Mouse (Mus musculus): ENCODE data around the gene Osgepl1. TPM values are rescaled to one million over a fixed set of nuclear protein-coding genes. Genes with fewer than 3 reads are reported as not detected.
"Not testable (repeated sequence)": the region's sequence is repeated elsewhere in the genome, so short reads cannot be mapped to it uniquely, and the experiment has no call there.

Osgepl1 gene
- total and polyA plus RNA-seq, 3 experiments: 13.1 to 33.2 (median 15.5) TPM

DNA sequence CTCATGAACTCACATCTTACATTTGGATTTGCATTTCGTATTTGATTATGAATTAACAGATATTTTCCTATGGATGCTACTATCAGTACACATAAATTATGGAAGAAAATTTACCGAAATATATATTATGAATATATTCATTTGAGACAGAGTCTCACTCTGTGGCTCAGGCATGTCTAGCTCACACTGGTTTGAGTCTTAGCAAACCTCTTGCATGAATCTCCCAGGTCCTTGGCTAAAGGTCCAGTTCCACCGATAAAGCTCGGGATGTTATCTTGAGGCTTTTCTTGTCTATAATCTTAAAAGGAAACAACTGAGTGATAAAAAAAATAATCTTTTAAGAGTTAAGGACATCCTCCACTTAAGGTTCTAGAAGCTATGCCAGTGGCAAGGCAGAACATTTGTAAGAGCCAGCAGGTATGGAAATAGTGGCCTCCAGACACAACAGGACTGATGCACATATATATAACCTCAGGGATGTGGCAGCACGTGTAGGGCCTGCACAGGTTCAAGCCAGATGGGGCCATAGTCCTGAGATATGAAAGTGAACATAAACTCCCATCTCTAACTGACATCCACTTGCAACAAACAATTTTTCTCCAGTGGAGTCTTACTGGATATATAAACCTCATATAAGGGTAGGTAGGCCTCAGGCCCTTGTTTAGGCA, 11.5 kb downstream of the Osgepl1 start:
- Histone ChIP-seq H3K9me3 (replicated peaks; ENCODE audit: low read length) (no peaks in the 10 kb centered on the region), H3K4me1 (ENCODE audit: control insufficient read depth in 1 of 2, insufficient read depth in 2 of 2) (no peaks in the 10 kb centered on the region), H3K27ac (ENCODE audit: insufficient read depth, low read depth) (no peak overlapping the region), H3K36me3 (replicated peaks in 1 of 2; ENCODE audit: control insufficient read depth in 1 of 2, insufficient read depth in 1 of 2, low read length in 1 of 2) (peaks cover 11 to 30% of the 10 kb centered on the region in 2 experiments), H3K4me3 (replicated peaks in 1 of 3; ENCODE audit: low read depth in 2 of 3, low read length in 2 of 3, poor library complexity in 1 of 3) (no peak overlapping the region), H3K9ac (ENCODE audit: insufficient read depth, low read depth) (no peak overlapping the region), H3K27me3 (replicated peaks) (no peaks in the 10 kb centered on the region), H3K79me2 (replicated peaks; ENCODE audit: control insufficient read depth, extremely low read depth, insufficient read depth, poor library complexity, severe bottlenecking) (no peaks in the 10 kb centered on the region), H3K4me2 (ENCODE audit: insufficient read depth, low read depth, poor library complexity, severe bottlenecking) (no peak overlapping the region)
- dilution Hi-C loops (cut with MboI; ENCODE audit: extremely low pct_ligation_motif_present, extremely low pct_unique_long_range_greater_than_20kb, low sequenced_read_pairs) (no loop called here), in situ Hi-C loops (cut with MboI; ENCODE audit: low pct_ligation_motif_present, low pct_unique_long_range_greater_than_20kb, low sequenced_read_pairs) (no loop called here)
- TF ChIP-seq RCOR1 (conservative IDR thresholded peaks at IDR 0.05; ENCODE audit: low read depth, low read length): no peak
- DNase-seq (ENCODE audit: extremely low read depth): no peak

DNA sequence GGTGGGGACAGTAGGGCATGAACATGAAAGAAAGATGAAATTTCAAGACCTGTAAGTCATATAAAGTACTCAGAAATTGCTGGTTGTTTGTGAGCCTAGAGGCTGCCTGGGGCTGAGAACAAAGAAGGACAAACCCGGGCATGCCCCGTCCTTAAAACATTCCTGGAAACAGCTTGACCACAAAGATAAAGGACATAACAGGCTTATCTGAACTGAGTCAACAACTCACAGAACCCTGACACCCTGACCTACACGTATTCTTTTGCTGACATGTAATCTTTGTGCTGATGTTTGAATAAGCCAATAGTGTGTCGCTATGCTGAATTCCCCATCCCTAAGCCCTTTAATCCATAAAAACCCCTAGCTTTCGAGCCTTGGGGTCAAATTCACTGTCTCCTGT, 20.1 kb downstream of the Osgepl1 start:
- in situ Hi-C loops (cut with MboI; ENCODE audit: low pct_ligation_motif_present, low pct_unique_long_range_greater_than_20kb, low sequenced_read_pairs); H3K79me2 ChIP-seq (replicated peaks; ENCODE audit: control insufficient read depth, extremely low read depth, insufficient read depth, poor library complexity, severe bottlenecking); dilution Hi-C loops (cut with MboI; ENCODE audit: extremely low pct_ligation_motif_present, extremely low pct_unique_long_range_greater_than_20kb, low sequenced_read_pairs): not testable (repeated sequence)

DNA sequence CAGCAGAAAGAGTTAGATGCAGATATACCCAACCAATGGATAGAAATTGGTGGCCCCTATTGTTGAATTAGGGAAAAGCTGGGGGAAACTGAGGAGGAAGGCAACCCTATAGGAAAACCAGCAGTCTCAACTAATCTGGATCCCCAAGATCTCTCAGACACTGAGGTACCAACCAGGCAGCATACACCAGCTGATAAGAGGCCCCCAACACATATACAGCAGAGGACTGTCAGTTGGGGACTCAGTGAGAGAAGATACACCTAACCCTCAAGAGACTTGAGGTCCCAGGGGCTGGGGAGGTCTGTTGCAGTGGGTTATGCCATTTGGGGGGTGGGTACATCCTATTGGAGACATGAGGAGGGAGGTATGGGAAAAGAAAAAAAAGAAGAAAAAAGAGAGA, 22.0 kb downstream of the Osgepl1 start:
- no peak for DNase-seq (ENCODE audit: extremely low read depth)
- Histone ChIP-seq H3K27me3 (replicated peaks) (no peaks in the 10 kb centered on the region), H3K79me2 (replicated peaks; ENCODE audit: control insufficient read depth, extremely low read depth, insufficient read depth, poor library complexity, severe bottlenecking) (no peaks in the 10 kb centered on the region), H3K4me1 (ENCODE audit: control insufficient read depth in 1 of 2, insufficient read depth in 2 of 2) (no peaks in the 10 kb centered on the region), H3K4me3 (replicated peaks in 1 of 3; ENCODE audit: low read depth in 2 of 3, low read length in 2 of 3, poor library complexity in 1 of 3) (no peak overlapping the region), H3K9ac (ENCODE audit: insufficient read depth, low read depth) (no peak overlapping the region), H3K27ac (ENCODE audit: insufficient read depth, low read depth) (no peak overlapping the region), H3K9me3 (replicated peaks; ENCODE audit: low read length) (no peaks in the 10 kb centered on the region), H3K4me2 (ENCODE audit: insufficient read depth, low read depth, poor library complexity, severe bottlenecking) (no peak overlapping the region), H3K36me3 (replicated peaks in 1 of 2; ENCODE audit: control insufficient read depth in 1 of 2, insufficient read depth in 1 of 2, low read length in 1 of 2) (no peaks in the 10 kb centered on the region)
- TF ChIP-seq TBP (conservative IDR thresholded peaks at IDR 0.05; ENCODE audit: low read depth, low read length) (no peak), MAFK (IDR thresholded peaks at IDR 0.05; ENCODE audit: insufficient replicate concordance, low read length) (no peak), ZKSCAN1 (IDR thresholded peaks at IDR 0.05; ENCODE audit: borderline replicate concordance, low read depth, low read length) (no peak), IRF4 (IDR thresholded peaks at IDR 0.05; ENCODE audit: low read depth, low read length) (no peak), KAT2A (IDR thresholded peaks at IDR 0.05; ENCODE audit: insufficient replicate concordance, low read length) (no peak), USF2 (conservative IDR thresholded peaks at IDR 0.05; ENCODE audit: low read depth, low read length) (no peak), MYC (IDR thresholded peaks at IDR 0.05; ENCODE audit: low read depth, low read length) (no peak), SIN3A (IDR thresholded peaks at IDR 0.05; ENCODE audit: low read length) (no peak), CHD1 (IDR thresholded peaks at IDR 0.05; ENCODE audit: low read depth, low read length) (no peak), HCFC1 (IDR thresholded peaks at IDR 0.05; ENCODE audit: low read depth, low read length) (no peak), CTCF (conservative IDR thresholded peaks at IDR 0.05 in 1 of 2, IDR thresholded peaks at IDR 0.05 in 1 of 2; ENCODE audit: low read depth in 2 of 2, low read length in 2 of 2) (no peak)
- dilution Hi-C loops (cut with MboI; ENCODE audit: extremely low pct_ligation_motif_present, extremely low pct_unique_long_range_greater_than_20kb, low sequenced_read_pairs): no loop called here
- in situ Hi-C loops (cut with MboI; ENCODE audit: low pct_ligation_motif_present, low pct_unique_long_range_greater_than_20kb, low sequenced_read_pairs): no loop called here

More for the DNA sequence above, 20.1 kb downstream of the Osgepl1 start:
- H3K27me3 ChIP-seq (replicated peaks); H3K4me3 ChIP-seq (replicated peaks in 1 of 3; ENCODE audit: low read depth in 2 of 3, low read length in 2 of 3, poor library complexity in 1 of 3); DNase-seq (ENCODE audit: extremely low read depth); H3K9ac ChIP-seq (ENCODE audit: insufficient read depth, low read depth); H3K4me1 ChIP-seq (ENCODE audit: control insufficient read depth in 1 of 2, insufficient read depth in 2 of 2); H3K9me3 ChIP-seq (replicated peaks; ENCODE audit: low read length); H3K4me2 ChIP-seq (ENCODE audit: insufficient read depth, low read depth, poor library complexity, severe bottlenecking); H3K36me3 ChIP-seq (replicated peaks in 1 of 2; ENCODE audit: control insufficient read depth in 1 of 2, insufficient read depth in 1 of 2, low read length in 1 of 2); H3K27ac ChIP-seq (ENCODE audit: insufficient read depth, low read depth): not testable (repeated sequence)

DNA sequence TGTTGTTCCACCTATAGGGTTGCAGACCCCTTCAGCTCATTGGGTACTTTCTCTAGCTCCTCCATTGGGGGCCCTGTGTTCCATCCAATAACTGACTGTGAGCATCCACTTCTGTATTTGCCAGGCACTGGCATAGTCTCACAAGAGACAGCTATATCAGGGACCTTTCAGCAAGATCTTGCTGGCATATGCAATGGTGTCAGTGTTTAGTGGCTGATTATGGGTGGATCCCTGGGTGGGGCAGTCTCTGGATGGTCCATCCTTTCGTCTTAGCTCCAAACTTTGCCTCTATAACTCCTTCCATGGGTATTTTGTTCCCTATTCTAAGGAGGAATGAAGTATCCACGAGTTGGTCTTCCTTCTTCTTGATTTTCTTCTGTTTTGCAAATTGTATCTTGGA, 24.0 kb downstream of the Osgepl1 start:
- H3K4me3 ChIP-seq (replicated peaks in 1 of 3; ENCODE audit: low read depth in 2 of 3, low read length in 2 of 3, poor library complexity in 1 of 3); H3K4me2 ChIP-seq (ENCODE audit: insufficient read depth, low read depth, poor library complexity, severe bottlenecking); DNase-seq (ENCODE audit: extremely low read depth); H3K9me3 ChIP-seq (replicated peaks; ENCODE audit: low read length); dilution Hi-C loops (cut with MboI; ENCODE audit: extremely low pct_ligation_motif_present, extremely low pct_unique_long_range_greater_than_20kb, low sequenced_read_pairs); H3K79me2 ChIP-seq (replicated peaks; ENCODE audit: control insufficient read depth, extremely low read depth, insufficient read depth, poor library complexity, severe bottlenecking); H3K27ac ChIP-seq (ENCODE audit: insufficient read depth, low read depth); H3K36me3 ChIP-seq (replicated peaks in 1 of 2; ENCODE audit: control insufficient read depth in 1 of 2, insufficient read depth in 1 of 2, low read length in 1 of 2); in situ Hi-C loops (cut with MboI; ENCODE audit: low pct_ligation_motif_present, low pct_unique_long_range_greater_than_20kb, low sequenced_read_pairs); H3K27me3 ChIP-seq (replicated peaks); H3K9ac ChIP-seq (ENCODE audit: insufficient read depth, low read depth); H3K4me1 ChIP-seq (ENCODE audit: control insufficient read depth in 1 of 2, insufficient read depth in 2 of 2): not testable (repeated sequence)

Measured in CH12.LX (cell line).